7 mouse cellular contexts compared by ENCODE assay signal in genomic region chr4:135354751-135355150, GRCm38 (mm10). TPM values are rescaled to one million over a fixed set of nuclear protein-coding genes. Genes with fewer than 3 reads are reported as not detected.
DNase-seq lines count a peak whose midpoint lies in the region; ATAC-seq and TF ChIP-seq lines count a peak whose summit lies in the region.
"Not testable (repeated sequence)": the region's sequence is repeated elsewhere in the genome, so short reads cannot be mapped to it uniquely, and the experiment has no call there.

No protein-coding gene starts in this region.

- not testable (repeated sequence) for H3K9ac ChIP-seq in forebrain, embryonic 13.5 days; limb, embryonic 14.5 days (ENCODE audit: low read depth, low read length, severe bottlenecking); lung, embryonic 15.5 days

- H3K27me3 ChIP-seq in forebrain, embryonic 13.5 days; hindbrain, embryonic 10.5 days (ENCODE audit: insufficient read depth, poor library complexity, severe bottlenecking); limb, embryonic 14.5 days (ENCODE audit: control insufficient read depth, insufficient read depth, low read length); lung, embryonic 15.5 days; myocyte (ENCODE audit: control insufficient read depth, insufficient read depth, insufficient read length): not testable (repeated sequence)

- peaks cover 32% of the 10 kb centered on the region for H3K79me2 ChIP-seq in myocyte (ENCODE audit: control insufficient read depth, insufficient read depth)

- ATAC-seq in forebrain, embryonic 13.5 days; limb, embryonic 14.5 days (ENCODE audit: low FRiP score, low read depth); lung, embryonic 15.5 days (ENCODE audit: borderline replicate concordance, extremely low read depth, low FRiP score, low TSS enrichment): not testable (repeated sequence)

- peaks cover 19% of the 10 kb centered on the region for H3K4me1 ChIP-seq in forebrain, embryonic 13.5 days
- peaks cover 20% of the 10 kb centered on the region for H3K4me1 ChIP-seq in hindbrain, embryonic 10.5 days (replicated peaks)
- H3K4me1 ChIP-seq in limb, embryonic 14.5 days (ENCODE audit: control insufficient read depth, insufficient read depth, low read length): peaks cover 17% of the 10 kb centered on the region
- H3K4me1 ChIP-seq in lung, embryonic 15.5 days: peaks cover 20% of the 10 kb centered on the region

- H3K4me2 ChIP-seq in forebrain, embryonic 13.5 days; lung, embryonic 15.5 days: not testable (repeated sequence)
- peak overlapping the region; percentile 79; the same call in 1 of the 2 replicates for H3K4me2 ChIP-seq in limb, embryonic 14.5 days (replicated peaks; ENCODE audit: low read depth, low read length, severe bottlenecking)
- H3K4me2 ChIP-seq in myocyte (ENCODE audit: low read depth): peak overlapping the region; percentile 95

- H3ac ChIP-seq in myocyte (ENCODE audit: control insufficient read depth, insufficient read length): not testable (repeated sequence)

- H3K36me3 ChIP-seq in forebrain, embryonic 13.5 days (ENCODE audit: poor library complexity, severe bottlenecking); limb, embryonic 14.5 days (ENCODE audit: control insufficient read depth, insufficient read depth, low read length); lung, embryonic 15.5 days; myocyte (ENCODE audit: control insufficient read depth, insufficient read depth): not testable (repeated sequence)
- H3K36me3 ChIP-seq in hindbrain, embryonic 10.5 days: peaks cover 17% of the 10 kb centered on the region

- H3K4me3 ChIP-seq in forebrain, embryonic 13.5 days; hindbrain, embryonic 10.5 days; limb, embryonic 14.5 days (replicated peaks; ENCODE audit: low read length); lung, embryonic 15.5 days: not testable (repeated sequence)
- peak overlapping the region; percentile 81 for H3K4me3 ChIP-seq in myocyte

- not testable (repeated sequence) for TF ChIP-seq POLR2A in limb, embryonic 14.5 days (IDR thresholded peaks at IDR 0.05; ENCODE audit: borderline replicate concordance, extremely low read depth, insufficient read depth, insufficient read length); myocyte (IDR thresholded peaks at IDR 0.05; ENCODE audit: insufficient read length, low read depth)

- H3K9me3 ChIP-seq in forebrain, embryonic 13.5 days (replicated peaks); hindbrain, embryonic 10.5 days; limb, embryonic 14.5 days (ENCODE audit: control insufficient read depth, low read length); lung, embryonic 15.5 days: not testable (repeated sequence)

- DNase-seq in cerebellum, adult 9-11 months: peak; percentile 15
- not testable (repeated sequence) for DNase-seq in hindbrain, embryonic 10.5 days (ENCODE audit: low spot score); limb, embryonic 14.5 days (ENCODE audit: low spot score)
- DNase-seq in kidney, adult 8-10 months: peak; percentile 38 to 68

- peak overlapping the region; percentile 94; the same call in 1 of the 2 replicates for H3K27ac ChIP-seq in forebrain, embryonic 13.5 days
- H3K27ac ChIP-seq in hindbrain, embryonic 10.5 days: peak overlapping the region; percentile 98
- peak overlapping the region; percentile 95 for H3K27ac ChIP-seq in limb, embryonic 14.5 days (replicated peaks; ENCODE audit: low read depth, low read length)
- peak overlapping the region; percentile 100; the same call in 1 of the 2 replicates for H3K27ac ChIP-seq in lung, embryonic 15.5 days

RNA-seq across cellular contexts. Expression of gene Srrm1, which starts 1.6 kb away (rescaled TPM):
- polyA plus RNA-seq in forebrain, embryonic 13.5 days (2015; fragmentation: Nextera tagmentation; extraction: Ambion mirVana): 250 and 261 TPM in 2 replicates
- 219 and 225 TPM in 2 replicates for polyA plus RNA-seq in hindbrain, embryonic 10.5 days (2016; fragmentation: Nextera tagmentation; extraction: Ambion mirVana)
- 158 and 197 TPM in 2 replicates for polyA plus RNA-seq in limb, embryonic 14.5 days (2012; rRNA removed)
- polyA plus RNA-seq in limb, embryonic 14.5 days (2014; fragmentation: Nextera tagmentation; extraction: Ambion mirVana): 176 and 202 TPM in 2 replicates
- polyA plus RNA-seq in lung, embryonic 15.5 days (2015; fragmentation: Nextera tagmentation; extraction: Ambion mirVana): 199 and 209 TPM in 2 replicates
- polyA plus RNA-seq in myocyte (2012; fragmentation: generic; extraction: Trizol): 41.3 TPM

RNA-seq across cellular contexts. Expression of gene Ncmap, which starts 43.3 kb away (rescaled TPM):
- 0.64 and 0.79 TPM in 2 replicates for polyA plus RNA-seq in forebrain, embryonic 13.5 days (2015; fragmentation: Nextera tagmentation; extraction: Ambion mirVana)
- polyA plus RNA-seq in hindbrain, embryonic 10.5 days (2016; fragmentation: Nextera tagmentation; extraction: Ambion mirVana): 0.30 and 0.35 TPM in 2 replicates
- polyA plus RNA-seq in limb, embryonic 14.5 days (2012; rRNA removed): 20.9 and 30.3 TPM in 2 replicates
- 11.9 and 12.8 TPM in 2 replicates for polyA plus RNA-seq in limb, embryonic 14.5 days (2014; fragmentation: Nextera tagmentation; extraction: Ambion mirVana)
- 5.6 and 7.0 TPM in 2 replicates for polyA plus RNA-seq in lung, embryonic 15.5 days (2015; fragmentation: Nextera tagmentation; extraction: Ambion mirVana)
- polyA plus RNA-seq in myocyte (2012; fragmentation: generic; extraction: Trizol): 0.04 TPM
